Mouse (Mus musculus) lung, adult 2 months (tissue): ENCODE results near the gene Rgs8. TPM values are rescaled to one million over a fixed set of nuclear protein-coding genes. Genes with fewer than 3 reads are reported as not detected.

Source experiments
- DNase-seq: peaks from one replicate; pipeline ENCODE4 v3.0.0; 2022
- H3K4me1 ChIP-seq: fragments of 200-500 bp; 2 replicates; pipeline ENCODE4 v1.6.1; 2011; ENCODE audit warnings: low read length; ENCODE audit not compliant: control insufficient read depth, insufficient read depth
- H3K4me3 ChIP-seq: fragments of 200-500 bp; replicated peaks from 2 replicates; pipeline ENCODE3; 2011; ENCODE audit warnings: low read depth, mild to moderate bottlenecking, control low read depth, low read length; ENCODE audit errors: extremely low read depth
- CTCF ChIP-seq: fragments of 200-500 bp; IDR thresholded peaks from 2 replicates; pipeline ENCODE4 v1.5.1; 2011; ENCODE audit warnings: mild to moderate bottlenecking, low read length, control low read depth; ENCODE audit not compliant: insufficient read depth
- POLR2A ChIP-seq: fragments of 200-500 bp; IDR thresholded peaks from 2 replicates; pipeline ENCODE4 v1.6.1; 2011; ENCODE audit warnings: low read depth, mild to moderate bottlenecking, control low read depth, low read length, borderline replicate concordance; ENCODE audit errors: extremely low read depth
- WGBS: fragments of 180-500 bp; shearing (Covaris S2); methylation state at CpG from one replicate; pipeline ENCODE4 v1.1.7; 2018; 5-methylcytosine and 5-hydroxymethylcytosine counted together
- polyA plus RNA-seq: library from polyadenylated mRNA; depleted of rRNA; stranded (reverse); fragments of >200 nt; gene quantifications from 2 replicates; pipeline ENCODE4 v1.2.3, GENCODE M21; 2012; rRNA removed

Rgs8 gene
- 0.01 TPM in 1 of 2 replicates, not detected in the other for polyA plus RNA-seq

GRCm38 (mm10) chr1:153652938-153653623 is at the start of gene Rgs8:
Gene Rgs8 (plus strand): TSS chr1:153653025.
- Histone ChIP-seq H3K4me1 (no peaks in the 10 kb centered on the region), H3K4me3 (no peak within 1 kb of the TSS)
- TF ChIP-seq CTCF (no peak), POLR2A (no peak)
- DNase-seq, result no peak
- 8% methylated on average over 26 of the region's 26 CpGs for WGBS

GRCm38 (mm10) chr1:153617340-153617830 is 35.4 kb upstream of the Rgs8 start:
- no peak for DNase-seq
- TF ChIP-seq POLR2A (no peak), CTCF (no peak)
- Histone ChIP-seq H3K4me1 (no peaks in the 10 kb centered on the region), H3K4me3 (no peak overlapping the region)
- 84% methylated on average over 9 of the region's 9 CpGs for WGBS

- WGBS, result 40% methylated on average over 4 of the region's 4 CpGs
- DNase-seq, result no peak
- Histone ChIP-seq H3K4me3 (no peak overlapping the region), H3K4me1 (no peaks in the 10 kb centered on the region)
- TF ChIP-seq POLR2A (no peak), CTCF (no peak)
These were observed 29.8 kb upstream of the Rgs8 start for GRCm38 (mm10) chr1:153623036-153623435.

GRCm38 (mm10) chr1:153632686-153633085 is 20.1 kb upstream of the Rgs8 start:
- no peak for DNase-seq
- WGBS, result 77% methylated on average over 6 of the region's 6 CpGs
- no peak for TF ChIP-seq CTCF
- no peak for TF ChIP-seq POLR2A
- Histone ChIP-seq H3K4me3 (no peak overlapping the region), H3K4me1 (peaks cover 12% of the 10 kb centered on the region)

GRCm38 (mm10) chr1:153635056-153635455 is 17.8 kb upstream of the Rgs8 start:
- H3K4me3 ChIP-seq, result no peak overlapping the region
- 42% methylated on average over 5 of the region's 5 CpGs for WGBS
- peak; percentile 4 for DNase-seq
- peaks cover 12% of the 10 kb centered on the region for H3K4me1 ChIP-seq
- TF ChIP-seq CTCF, result no peak
- no peak for TF ChIP-seq POLR2A

GRCm38 (mm10) chr1:153635521-153635920 is 17.3 kb upstream of the Rgs8 start:
- H3K4me3 ChIP-seq, result no peak overlapping the region
- WGBS, result 36% methylated on average over 3 of the region's 3 CpGs

GRCm38 (mm10) chr1:153636821-153637220 is 16.0 kb upstream of the Rgs8 start:
- peaks cover 12% of the 10 kb centered on the region for H3K4me1 ChIP-seq
- 82% methylated on average over 5 of the region's 5 CpGs for WGBS

More at GRCm38 (mm10) chr1:153635521-153635920, 17.3 kb upstream of the Rgs8 start:
- DNase-seq, result peak; percentile 32
- H3K4me1 ChIP-seq, result peaks cover 12% of the 10 kb centered on the region
- TF ChIP-seq CTCF, result no peak
- no peak for TF ChIP-seq POLR2A

GRCm38 (mm10) chr1:153641492-153641939 is 11.3 kb upstream of the Rgs8 start:
- DNase-seq, result no peak
- H3K4me3 ChIP-seq, result no peak overlapping the region
- no peaks in the 10 kb centered on the region for H3K4me1 ChIP-seq
- no peak for TF ChIP-seq CTCF
- no peak for TF ChIP-seq POLR2A
- WGBS, result 9% methylated on average over 9 of the region's 9 CpGs

More at GRCm38 (mm10) chr1:153636821-153637220, 16.0 kb upstream of the Rgs8 start:
- TF ChIP-seq POLR2A (no peak), CTCF (no peak)
- no peak for DNase-seq
- H3K4me3 ChIP-seq, result no peak overlapping the region

- Histone ChIP-seq H3K4me1 (no peaks in the 10 kb centered on the region), H3K4me3 (no peak overlapping the region)
- no peak for TF ChIP-seq POLR2A
- no peak for TF ChIP-seq CTCF
- peak; percentile 4 for DNase-seq
- WGBS, result 16% methylated on average over 13 of the region's 13 CpGs
These were observed 10.8 kb upstream of the Rgs8 start for GRCm38 (mm10) chr1:153641940-153642501.

- no peak for DNase-seq
- TF ChIP-seq POLR2A, result no peak
- no peak for TF ChIP-seq CTCF
- Histone ChIP-seq H3K4me1 (no peaks in the 10 kb centered on the region), H3K4me3 (no peak overlapping the region)
- WGBS, result 19% methylated on average over 5 of the region's 5 CpGs
These were observed 849 bp downstream of the Rgs8 start for GRCm38 (mm10) chr1:153653674-153654073.
